Mouse (Mus musculus) lung, postnatal 0 days (tissue): ENCODE data around the gene Ptprg.

Source experiments
- CTCF ChIP-seq: IDR thresholded peaks from 2 replicates; pipeline ENCODE4 v1.5.1; 2016; ENCODE audit warnings: antibody characterized with exemption, mild to moderate bottlenecking
- EP300 ChIP-seq: IDR thresholded peaks from 2 replicates; pipeline ENCODE4 v1.6.1; 2016; ENCODE audit warnings: antibody characterized with exemption, mild to moderate bottlenecking, control low read depth

GRCm38 (mm10) chr14:12153599-12153998 is 600.3 kb downstream of the Ptprg start:
- TF ChIP-seq CTCF = no peak
- TF ChIP-seq EP300 = no peak
